In the genomic region with DNA sequence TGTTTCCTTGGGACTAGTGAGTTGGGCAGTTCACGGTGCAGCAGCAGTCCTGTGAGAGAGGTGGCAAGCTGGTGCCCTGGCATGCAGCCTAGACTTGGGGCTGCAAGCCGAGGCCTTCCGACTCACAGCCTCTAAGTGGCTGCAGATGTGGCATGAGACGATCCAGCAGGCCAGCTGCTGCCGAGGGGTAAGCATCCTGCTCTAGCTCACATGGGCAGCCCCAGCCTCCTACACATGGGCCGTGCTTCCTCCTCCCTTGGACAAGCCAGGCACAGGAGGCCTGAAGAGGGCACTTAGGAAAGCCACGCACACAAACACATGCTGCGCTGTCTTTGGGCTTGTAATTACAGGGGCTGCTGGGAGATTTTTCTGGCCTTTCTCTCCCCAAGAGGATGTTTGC, we compare ENCODE assay signal across 9 mouse cellular contexts. TPM values are rescaled to one million over a fixed set of nuclear protein-coding genes. Genes with fewer than 3 reads are reported as not detected.
A peak's percentile ranks its signal among the peaks of the same experiment; 100 is the strongest.
DNase-seq lines count a peak whose midpoint lies in the region; ATAC-seq and TF ChIP-seq lines count a peak whose summit lies in the region.
"Had no signal": no experiment of that assay in that cellular context is flagged by ENCODE, and none has a peak within 500 bp of the region (broad histone marks: within the 10 kb centered on the region; RNA-seq: fewer than 3 reads in every experiment).

No protein-coding gene starts in this region.

- H3K9ac ChIP-seq in liver, adult 2 months (ENCODE audit: low read depth, low read length), result no peak overlapping the region
- H3K9ac ChIP-seq in embryonic facial prominence, embryonic 13.5 days, result peak overlapping the region; percentile 51; the same call in 1 of the 2 replicates
- H3K9ac ChIP-seq in midbrain, embryonic 16.5 days (ENCODE audit: low read depth, low read length), result no peak overlapping the region

- H3K9me3 ChIP-seq in embryonic facial prominence, embryonic 13.5 days, result no peaks in the 10 kb centered on the region
- H3K9me3 ChIP-seq in midbrain, embryonic 16.5 days (replicated peaks; ENCODE audit: control insufficient read depth, low read length, poor library complexity, severe bottlenecking), result no peaks in the 10 kb centered on the region

- no peak for TF ChIP-seq CTCF in liver, adult 2 months (IDR thresholded peaks at IDR 0.05; ENCODE audit: low read depth, low read length)

- no peak overlapping the region for H3K4me3 ChIP-seq in liver, adult 2 months (ENCODE audit: insufficient read depth, low read depth, low read length)
- no peak overlapping the region for H3K4me3 ChIP-seq in embryonic facial prominence, embryonic 13.5 days
- H3K4me3 ChIP-seq in midbrain, embryonic 16.5 days (ENCODE audit: low read depth, low read length), result no peak overlapping the region
- H3K4me3 ChIP-seq: heart, adult 2 months had no signal

- H3K36me3 ChIP-seq in liver, adult 2 months (ENCODE audit: control insufficient read depth, insufficient read depth, low read length), result no peaks in the 10 kb centered on the region
- H3K36me3 ChIP-seq in embryonic facial prominence, embryonic 13.5 days, result no peaks in the 10 kb centered on the region
- H3K36me3 ChIP-seq in midbrain, embryonic 16.5 days (ENCODE audit: control insufficient read depth, insufficient read depth, low read length), result no peaks in the 10 kb centered on the region

- peak overlapping the region; percentile 20; the same call in 1 of the 2 replicates for H3K4me2 ChIP-seq in embryonic facial prominence, embryonic 13.5 days
- H3K4me2 ChIP-seq in midbrain, embryonic 16.5 days (ENCODE audit: low read length), result no peak overlapping the region

- WGBS in liver, adult 2 months, result 43% methylated on average over 8 of the region's 8 CpGs
- WGBS in embryonic facial prominence, embryonic 13.5 days, result 24% methylated on average over 8 of the region's 8 CpGs
- 40% methylated on average over 8 of the region's 8 CpGs for WGBS in midbrain, embryonic 16.5 days

- peak; percentile 12 for DNase-seq in liver, adult 2 months (ENCODE audit: extremely low read depth, low read depth, low spot score)
- DNase-seq in liver, result no peak
- peak; percentile 26 to 45 for DNase-seq in heart, postnatal 10 days
- DNase-seq in urinary bladder, postnatal 14 days (ENCODE audit: low spot score), result no peak
- DNase-seq in layer of hippocampus, adult 8-10 months (ENCODE audit: low spot score in 2 of 2), result no peak
- no peak for DNase-seq in left cerebral cortex, adult 18-20 months (ENCODE audit: low spot score in 2 of 2)

- intact Hi-C loops in heart, postnatal 10 days (cut with DNase I), result no loop called here

- peak; percentile 85 for ATAC-seq in embryonic facial prominence, embryonic 13.5 days (ENCODE audit: insufficient number of reproducible peaks, insufficient read depth, low FRiP score, low TSS enrichment, low read depth)
- 0 out of 2 replicates have a peak, but pooled peaks have one; percentile 32 for ATAC-seq in midbrain, embryonic 16.5 days

- TF ChIP-seq POLR2A in liver, adult 2 months (IDR thresholded peaks at IDR 0.05; ENCODE audit: extremely low read depth, insufficient read depth, low read length), result no peak

- no peaks in the 10 kb centered on the region for H3K27me3 ChIP-seq in liver, adult 2 months (ENCODE audit: control insufficient read depth, insufficient read depth, low read length)
- H3K27me3 ChIP-seq in embryonic facial prominence, embryonic 13.5 days, result no peaks in the 10 kb centered on the region
- H3K27me3 ChIP-seq in midbrain, embryonic 16.5 days (ENCODE audit: control insufficient read depth, insufficient read depth, low read depth, low read length), result no peaks in the 10 kb centered on the region

- no peaks in the 10 kb centered on the region for H3K4me1 ChIP-seq in liver, adult 2 months (ENCODE audit: control insufficient read depth, insufficient read depth, low read length)
- H3K4me1 ChIP-seq in embryonic facial prominence, embryonic 13.5 days, result peaks cover 51% of the 10 kb centered on the region
- H3K4me1 ChIP-seq in midbrain, embryonic 16.5 days (ENCODE audit: control insufficient read depth, insufficient read depth, low read length), result peaks cover 3% of the 10 kb centered on the region; the same call in 1 of the 2 replicates

- H3K27ac ChIP-seq in liver, adult 2 months (replicated peaks; ENCODE audit: insufficient read depth, low read depth, low read length), result no peak overlapping the region
- H3K27ac ChIP-seq in embryonic facial prominence, embryonic 13.5 days, result peak overlapping the region; percentile 82
- no peak overlapping the region for H3K27ac ChIP-seq in midbrain, embryonic 16.5 days (ENCODE audit: low read length)
- H3K27ac ChIP-seq: heart, adult 2 months had no signal

- no peaks in the 10 kb centered on the region for H3K79me2 ChIP-seq in liver, adult 2 months (ENCODE audit: control insufficient read depth, insufficient read depth, low read length)

RNA-seq across cellular contexts. Expression of a gene that starts 23.2 kb away (rescaled TPM):
- not detected in 2 replicates for total RNA-seq in liver, adult 2 months (2014; rRNA removed)
- not detected in 2 replicates for polyA plus RNA-seq in liver, adult 2 months (2012; rRNA removed)
- 743 and 842 TPM in 2 replicates for polyA plus RNA-seq in embryonic facial prominence, embryonic 13.5 days (2015; fragmentation: Nextera tagmentation; extraction: Ambion mirVana)
- total RNA-seq in heart, postnatal 10 days (2021), result not detected
- 19.3 TPM in 2 replicates for polyA plus RNA-seq in midbrain, embryonic 16.5 days (2015; fragmentation: Nextera tagmentation; extraction: Ambion mirVana)
- 1 to 10 TPM in 2 of 4 experiments, not detected in 2; 1.0 to 1.3 TPM for total RNA-seq in layer of hippocampus, adult 8-10 months (2022)
- 1 to 10 TPM; 1.8 to 4.8 TPM for total RNA-seq in left cerebral cortex, adult 18-20 months (2021)
- total RNA-seq: heart, adult 2 months had no signal
- polyA plus RNA-seq: heart, adult 2 months had no signal

RNA-seq across cellular contexts. Expression of a gene that starts 53.4 kb away (rescaled TPM):
- 83.5 and 86.2 TPM in 2 replicates for total RNA-seq in liver, adult 2 months (2014; rRNA removed)
- 38.4 and 38.6 TPM in 2 replicates for polyA plus RNA-seq in liver, adult 2 months (2012; rRNA removed)
- 156 and 167 TPM in 2 replicates for polyA plus RNA-seq in embryonic facial prominence, embryonic 13.5 days (2015; fragmentation: Nextera tagmentation; extraction: Ambion mirVana)
- total RNA-seq in heart, postnatal 10 days (2021), result 10 to 100 TPM; 39.7 to 45.6 TPM
- polyA plus RNA-seq in midbrain, embryonic 16.5 days (2015; fragmentation: Nextera tagmentation; extraction: Ambion mirVana), result 90.0 and 91.9 TPM in 2 replicates
- total RNA-seq in layer of hippocampus, adult 8-10 months (2022), result 10 to 100 TPM; 56.4 to 59.6 (median 58.4) TPM
- 10 to 100 TPM; 58.9 to 60.0 TPM for total RNA-seq in left cerebral cortex, adult 18-20 months (2021)

Comparison
In these comparisons a context has a peak if more than half of its experiments do, and no peak if none do; other contexts are left out.
1. DNase-seq: peak in liver, adult 2 months (single experiment) and heart, postnatal 10 days (2 of 2); none in liver (single experiment), urinary bladder, postnatal 14 days (single experiment), layer of hippocampus, adult 8-10 months (0 of 2) and left cerebral cortex, adult 18-20 months (0 of 2).